Mouse (Mus musculus) G1E (cell line): Measurements from ENCODE around the gene Traf3.

Experiments used
- CTCF ChIP-seq: IDR thresholded peaks from 2 replicates; pipeline ENCODE4 v1.5.1; 2012; ENCODE audit warnings: low read depth, low read length, inconsistent platforms, mixed read lengths
- GATA2 ChIP-seq: IDR thresholded peaks from 2 replicates; pipeline ENCODE4 v1.6.1; 2012; ENCODE audit warnings: low read depth, low read length, inconsistent platforms, borderline replicate concordance

GRCm38 (mm10) chr12:111314273-111314672 lies 148.1 kb downstream of the Traf3 start:
- TF ChIP-seq CTCF (no peak), GATA2 (no peak)
